Mouse (Mus musculus) testis, adult 2 months (tissue): ENCODE data around the gene Cbs. TPM values are rescaled to one million over a fixed set of nuclear protein-coding genes. Genes with fewer than 3 reads are reported as not detected.
"Not testable (repeated sequence)": the region's sequence is repeated elsewhere in the genome, so short reads cannot be mapped to it uniquely, and the experiment has no call there.

Source experiments
- H3K27ac ChIP-seq: fragments of 200-500 bp; 2 replicates; pipeline ENCODE4 v1.5.1; 2012; ENCODE audit warnings: low read depth, low read length; ENCODE audit not compliant: control insufficient read depth, insufficient read depth
- H3K27me3 ChIP-seq: fragments of 200-500 bp; 2 replicates; pipeline ENCODE4 v1.6.1; 2012; ENCODE audit warnings: mild to moderate bottlenecking, low read length, moderate library complexity; ENCODE audit not compliant: control insufficient read depth, insufficient read depth
- H3K36me3 ChIP-seq: fragments of 200-500 bp; 2 replicates; pipeline ENCODE4 v1.6.1; 2012; ENCODE audit warnings: mild to moderate bottlenecking, low read length; ENCODE audit not compliant: control insufficient read depth, insufficient read depth
- H3K4me1 ChIP-seq: fragments of 200-500 bp; 2 replicates; pipeline ENCODE4 v1.6.1; 2012; ENCODE audit warnings: low read length; ENCODE audit not compliant: control insufficient read depth, insufficient read depth
- H3K4me3 ChIP-seq: fragments of 200-500 bp; 2 replicates; pipeline ENCODE4 v1.5.1; 2012; ENCODE audit warnings: low read depth, mild to moderate bottlenecking, low read length, moderate library complexity, mixed read lengths; ENCODE audit not compliant: control insufficient read depth
- CTCF ChIP-seq: fragments of 200-500 bp; IDR thresholded peaks from 2 replicates; pipeline ENCODE4 v1.5.1; 2012; ENCODE audit warnings: low read depth, mild to moderate bottlenecking, inconsistent platforms, low read length, moderate library complexity; ENCODE audit not compliant: control insufficient read depth, insufficient read depth, insufficient replicate concordance
- POLR2A ChIP-seq: fragments of 200-500 bp; IDR thresholded peaks from 2 replicates; pipeline ENCODE4 v1.6.1; 2012; ENCODE audit warnings: low read depth, mild to moderate bottlenecking, inconsistent platforms, low read length, moderate library complexity; ENCODE audit not compliant: control insufficient read depth
- polyA plus RNA-seq: library from polyadenylated mRNA; depleted of rRNA; stranded (reverse); fragments of >200 nt; gene quantifications from 2 replicates; pipeline ENCODE4 v1.2.3, GENCODE M21; 2012

Gene Cbs
- polyA plus RNA-seq, 1 experiment, result 0.58 TPM

GRCm38 (mm10) chr17:31633007-31633406 lies 4.0 kb downstream of the Cbs start:
- TF ChIP-seq CTCF, result no peak
- no peak for TF ChIP-seq POLR2A
- peaks cover 18% of the 10 kb centered on the region for H3K4me1 ChIP-seq
- H3K4me3 ChIP-seq, result no peak overlapping the region
- peaks cover 3% of the 10 kb centered on the region; the same call in 1 of the 2 replicates for H3K27me3 ChIP-seq
- no peaks in the 10 kb centered on the region for H3K36me3 ChIP-seq
- no peak overlapping the region for H3K27ac ChIP-seq

GRCm38 (mm10) chr17:31631081-31631800 lies 5.8 kb downstream of the Cbs start:
- TF ChIP-seq CTCF, result no peak
- TF ChIP-seq POLR2A, result no peak
- Histone ChIP-seq H3K4me3 (no peak overlapping the region), H3K27ac (no peak overlapping the region), H3K36me3 (no peaks in the 10 kb centered on the region), H3K27me3 (no peaks in the 10 kb centered on the region; the same call in 1 of the 2 replicates), H3K4me1 (peaks cover 4% of the 10 kb centered on the region)

- no peak overlapping the region for H3K27ac ChIP-seq
- TF ChIP-seq POLR2A (no peak), CTCF (no peak)
- H3K27me3 ChIP-seq, result no peaks in the 10 kb centered on the region
- H3K4me1 ChIP-seq, result no peaks in the 10 kb centered on the region
- no peak overlapping the region for H3K4me3 ChIP-seq
- H3K36me3 ChIP-seq, result no peaks in the 10 kb centered on the region
Observed at GRCm38 (mm10) chr17:31627961-31628360, 9.1 kb downstream of the Cbs start.

- Histone ChIP-seq H3K27me3 (no peaks in the 10 kb centered on the region), H3K4me3 (no peak overlapping the region), H3K4me1 (no peaks in the 10 kb centered on the region), H3K27ac (no peak overlapping the region), H3K36me3 (no peaks in the 10 kb centered on the region)
- TF ChIP-seq CTCF (no peak), POLR2A (no peak)
Observed at GRCm38 (mm10) chr17:31623101-31623500, 13.9 kb downstream of the Cbs start.

GRCm38 (mm10) chr17:31613086-31613755 lies 23.8 kb downstream of the Cbs start:
- H3K36me3 ChIP-seq, result no peaks in the 10 kb centered on the region
- no peak overlapping the region for H3K27ac ChIP-seq
- TF ChIP-seq POLR2A (no peak; the same call in 1 of the 2 replicates), CTCF (no peak)
- H3K4me3 ChIP-seq, result peak overlapping the region; percentile 69
- peaks cover 7% of the 10 kb centered on the region; the same call in 1 of the 2 replicates for H3K4me1 ChIP-seq
- no peaks in the 10 kb centered on the region for H3K27me3 ChIP-seq

- Histone ChIP-seq H3K4me3 (no peak overlapping the region), H3K36me3 (no peaks in the 10 kb centered on the region), H3K27me3 (no peaks in the 10 kb centered on the region), H3K4me1 (peaks cover 7% of the 10 kb centered on the region; the same call in 1 of the 2 replicates), H3K27ac (no peak overlapping the region)
- TF ChIP-seq POLR2A (no peak), CTCF (no peak)
Observed at GRCm38 (mm10) chr17:31609895-31610294, 27.1 kb downstream of the Cbs start.

GRCm38 (mm10) chr17:31609173-31609572 lies 27.9 kb downstream of the Cbs start:
- not testable (repeated sequence) for H3K27ac ChIP-seq, H3K4me1 ChIP-seq, H3K4me3 ChIP-seq, H3K36me3 ChIP-seq, H3K27me3 ChIP-seq
